Mouse (Mus musculus): ENCODE results near the gene Spryd7.

Spryd7 gene

GRCm38 (mm10) chr14:61535811-61536210 is 20.9 kb downstream of the Spryd7 start:
- DNase-seq (ENCODE audit: extremely low spot score) = no peak

- DNase-seq (ENCODE audit: extremely low spot score) = no peak
Measured at GRCm38 (mm10) chr14:61530966-61531365, 25.7 kb downstream of the Spryd7 start.

- no peak for DNase-seq (ENCODE audit: extremely low spot score)
Measured at GRCm38 (mm10) chr14:61530396-61530795, 26.3 kb downstream of the Spryd7 start.

GRCm38 (mm10) chr14:61529533-61529932 is 27.2 kb downstream of the Spryd7 start:
- no peak for DNase-seq (ENCODE audit: extremely low spot score)

- no peak for DNase-seq (ENCODE audit: extremely low spot score)
Measured at GRCm38 (mm10) chr14:61526006-61526405, 30.7 kb downstream of the Spryd7 start.

- no peak for DNase-seq (ENCODE audit: extremely low spot score)
Measured at GRCm38 (mm10) chr14:61523821-61524220, 32.9 kb downstream of the Spryd7 start.

GRCm38 (mm10) chr14:61518659-61519480 is 37.8 kb downstream of the Spryd7 start:
- DNase-seq (ENCODE audit: extremely low spot score) = no peak

- no peak for DNase-seq (ENCODE audit: extremely low spot score)
Measured at GRCm38 (mm10) chr14:61516471-61517426, 39.9 kb downstream of the Spryd7 start.

GRCm38 (mm10) chr14:61511494-61511893 is 45.2 kb downstream of the Spryd7 start:
- no peak for DNase-seq (ENCODE audit: extremely low spot score)

- peak; percentile 81 for DNase-seq (ENCODE audit: extremely low spot score)
Measured at GRCm38 (mm10) chr14:61497716-61498490, 58.8 kb downstream of the Spryd7 start.

- no peak for DNase-seq (ENCODE audit: extremely low spot score)
Measured at GRCm38 (mm10) chr14:61493511-61494135, 63.1 kb downstream of the Spryd7 start.

Measured in embryo, embryonic 9.5 days (tissue).